Mouse (Mus musculus): Measurements from ENCODE around the gene Gde1.

Gene Gde1

DNA sequence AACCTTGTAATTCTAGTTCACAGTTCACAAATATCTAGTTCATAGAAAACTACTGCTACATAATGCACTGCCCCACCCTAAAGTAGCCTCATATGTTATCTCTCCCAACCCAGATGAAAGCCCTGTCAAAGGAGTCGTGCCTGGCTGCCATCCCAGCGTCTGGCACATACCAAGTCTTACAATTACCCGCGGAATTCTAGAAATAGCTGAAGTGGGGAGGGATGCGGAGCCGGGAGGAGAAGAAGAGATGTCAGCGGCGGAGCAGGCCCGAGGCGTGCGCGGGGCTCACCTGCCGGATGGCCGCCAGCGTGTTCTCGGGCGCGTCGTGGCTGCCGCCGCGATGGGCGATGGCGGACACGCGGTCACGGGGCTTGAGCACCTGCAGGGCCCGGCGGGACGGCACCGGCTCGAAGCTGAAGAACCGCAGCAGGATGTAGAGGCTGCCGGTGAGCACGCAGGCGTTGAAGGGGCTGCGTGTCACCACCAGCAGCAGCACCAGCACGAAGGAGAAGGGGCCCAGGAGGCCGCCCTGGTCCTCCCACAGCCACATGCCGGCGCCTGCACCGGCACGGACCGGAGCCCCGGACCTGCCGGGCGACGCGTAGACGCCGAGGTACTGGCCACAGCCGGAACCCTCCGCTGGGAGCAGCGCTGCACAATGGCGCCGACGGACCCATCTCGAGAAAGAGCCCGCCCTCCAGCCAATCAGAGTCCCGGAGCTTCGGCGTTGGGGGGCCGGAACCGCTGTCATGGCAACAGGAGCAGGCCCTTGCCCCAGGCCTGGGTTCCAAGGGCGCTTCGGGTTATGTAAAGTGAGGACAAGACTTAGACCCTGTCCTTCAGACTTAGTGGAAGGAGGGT lies at the start of gene Gde1:
Gde1 (minus strand) TSS at position 678 of the 861 bp plus-strand sequence.
- DNase-seq, result peak; percentile 97

DNA sequence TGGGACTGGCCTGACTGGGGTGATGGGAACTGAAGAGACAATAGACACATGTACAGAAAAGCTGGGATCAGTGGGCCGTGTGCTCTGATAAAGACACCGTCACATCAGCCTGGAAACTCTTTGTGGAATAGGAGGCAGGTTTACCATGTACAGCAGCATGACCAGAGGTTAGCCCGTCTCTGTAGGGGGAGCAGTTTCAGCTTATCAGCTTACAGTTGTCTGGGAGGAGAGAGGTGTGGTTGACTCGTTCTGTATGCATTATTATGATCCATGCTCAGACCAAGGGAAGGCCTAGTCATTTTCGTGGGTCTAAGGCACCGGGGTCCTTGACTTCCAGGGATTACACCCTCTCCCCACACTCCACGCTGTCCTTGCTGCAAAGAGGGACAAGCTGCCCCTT lies 46.0 kb upstream of the Gde1 start:
- no peak for DNase-seq

DNA sequence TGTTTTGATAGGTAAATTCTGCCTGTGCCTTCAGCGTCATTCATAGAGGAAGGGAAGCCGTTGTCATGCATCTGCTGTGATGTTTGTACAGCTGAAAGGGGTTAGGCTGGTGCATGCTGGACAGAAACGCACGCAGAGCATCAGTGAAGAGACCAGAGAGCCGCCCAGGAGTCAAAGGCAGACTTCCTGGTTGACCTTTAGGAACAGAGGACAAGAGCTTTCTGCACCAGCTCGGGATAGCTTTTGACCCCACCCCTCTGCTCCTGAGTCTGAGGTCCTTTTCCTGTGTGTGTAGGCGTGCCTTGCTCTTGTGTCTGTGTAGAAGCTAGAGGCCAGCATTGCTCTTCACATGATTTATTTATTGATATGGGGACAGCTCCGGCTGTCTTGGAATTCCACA lies 44.1 kb upstream of the Gde1 start:
- no peak for DNase-seq

DNA sequence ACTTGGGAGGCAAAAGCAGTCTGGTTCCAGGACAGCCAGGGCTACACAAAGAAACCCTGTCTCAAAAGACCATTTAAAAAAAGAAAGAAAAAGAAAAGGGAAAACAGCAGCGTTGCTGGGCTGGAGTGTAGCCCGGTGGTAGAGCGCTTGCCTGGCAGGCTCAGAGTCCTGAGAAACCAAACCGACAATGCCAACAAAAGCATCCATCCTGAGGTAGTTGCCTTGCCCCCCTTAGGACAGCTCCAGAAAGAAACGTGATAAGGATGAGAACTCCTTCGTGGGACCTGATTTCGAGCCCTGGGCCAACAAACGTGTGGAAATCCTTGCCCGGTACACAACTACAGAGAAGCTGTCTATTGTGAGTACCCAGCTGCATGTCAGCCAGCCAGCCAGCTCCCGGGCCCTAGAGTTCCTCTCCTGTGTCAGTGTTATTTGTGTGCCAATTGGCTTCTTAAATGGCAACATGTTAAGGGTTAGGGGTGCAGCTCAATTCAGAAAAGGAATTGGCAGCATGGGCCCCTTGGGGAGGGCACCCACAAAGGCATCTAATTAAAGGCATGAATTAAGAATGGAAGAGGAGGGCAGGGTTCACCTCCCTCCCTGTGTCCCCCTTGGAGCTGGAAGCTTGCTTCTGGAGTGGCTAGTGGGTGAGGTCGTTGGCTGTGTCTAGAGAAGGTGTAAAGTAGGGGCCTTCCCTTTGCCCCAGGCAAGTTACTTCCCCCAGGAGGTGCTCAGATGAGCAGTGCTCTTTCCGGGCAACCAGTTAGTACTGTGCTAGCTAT lies 42.5 kb upstream of the Gde1 start:
- no peak for DNase-seq

DNA sequence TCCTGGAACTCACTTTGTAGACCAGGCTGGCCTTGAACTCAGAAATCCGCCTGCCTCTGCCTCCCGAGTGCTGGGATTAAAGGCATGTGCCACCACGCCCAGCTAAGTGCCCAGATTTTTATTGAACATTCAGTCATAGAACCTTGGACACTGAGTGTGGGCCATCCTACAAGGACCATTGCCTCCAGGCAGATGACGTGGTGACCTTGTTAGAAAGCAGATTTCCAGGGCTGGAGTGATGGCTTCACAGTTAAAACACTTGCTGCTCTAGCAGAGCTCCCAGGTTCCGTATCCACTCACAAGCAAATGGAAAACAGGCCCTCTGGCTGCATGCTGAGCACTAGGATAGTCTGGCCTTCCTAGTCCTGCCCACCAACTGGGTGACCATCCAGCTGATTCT lies 39.2 kb upstream of the Gde1 start:
- DNase-seq, result no peak

DNA sequence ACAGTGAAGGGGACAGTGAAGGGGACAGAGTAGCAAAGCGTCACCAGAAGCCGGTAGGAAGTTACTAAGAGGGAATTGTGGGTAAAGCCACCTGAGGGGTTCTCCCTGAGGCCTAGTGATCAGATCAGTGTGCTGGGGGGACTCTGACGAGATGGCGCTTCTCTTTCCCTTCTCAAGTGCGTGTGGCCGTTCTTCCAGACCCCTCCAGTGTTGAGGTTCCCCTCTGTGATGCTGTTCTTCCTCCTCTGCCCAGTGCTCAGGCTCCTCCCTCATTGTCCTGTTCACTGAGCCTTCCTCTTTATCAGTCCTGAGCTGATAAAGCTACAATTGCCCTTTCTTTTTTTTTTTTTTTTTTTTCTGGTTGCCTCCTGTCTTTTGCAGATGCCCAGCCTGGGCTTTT lies 36.7 kb upstream of the Gde1 start:
- no peak for DNase-seq

DNA sequence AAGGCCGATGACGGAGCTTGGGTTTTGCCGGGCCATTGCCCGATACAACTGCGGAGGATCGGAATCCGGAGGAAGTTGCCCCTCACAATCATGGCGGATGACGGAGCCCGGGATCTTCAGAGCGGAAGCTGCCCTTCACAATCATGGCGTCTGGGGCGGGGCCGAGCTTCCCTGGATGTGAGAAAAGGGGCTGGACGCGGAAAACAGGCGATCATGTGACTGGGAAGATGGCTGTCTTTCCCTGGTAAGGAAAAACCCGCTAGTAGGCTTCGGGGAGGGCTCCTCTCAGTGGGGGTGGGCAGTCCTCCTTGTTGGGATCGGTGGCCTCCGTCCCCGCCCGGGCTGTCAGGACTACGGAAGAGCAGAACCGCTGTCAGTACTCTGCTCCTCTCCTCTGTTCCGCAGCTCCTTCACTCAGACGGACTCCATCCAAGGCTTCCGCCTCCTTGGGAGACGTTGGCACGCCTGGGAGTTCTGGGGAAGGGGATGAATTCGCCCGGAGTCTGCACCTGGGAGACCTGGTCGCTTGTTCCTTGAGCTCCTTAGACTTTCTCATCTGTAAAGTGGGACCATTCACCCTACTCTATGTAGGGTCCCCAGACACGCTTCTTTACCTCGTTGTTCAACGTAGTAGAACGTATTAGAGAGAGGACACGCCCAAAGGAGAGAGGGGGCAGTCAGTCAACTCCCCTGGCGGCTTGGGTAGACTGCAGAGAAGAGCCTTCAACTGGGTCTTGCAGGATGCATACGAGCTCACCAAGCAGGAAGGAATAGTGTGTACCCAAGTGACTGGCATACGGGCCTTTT lies 35.2 kb upstream of the Gde1 start:
- peak; percentile 94 for DNase-seq

DNA sequence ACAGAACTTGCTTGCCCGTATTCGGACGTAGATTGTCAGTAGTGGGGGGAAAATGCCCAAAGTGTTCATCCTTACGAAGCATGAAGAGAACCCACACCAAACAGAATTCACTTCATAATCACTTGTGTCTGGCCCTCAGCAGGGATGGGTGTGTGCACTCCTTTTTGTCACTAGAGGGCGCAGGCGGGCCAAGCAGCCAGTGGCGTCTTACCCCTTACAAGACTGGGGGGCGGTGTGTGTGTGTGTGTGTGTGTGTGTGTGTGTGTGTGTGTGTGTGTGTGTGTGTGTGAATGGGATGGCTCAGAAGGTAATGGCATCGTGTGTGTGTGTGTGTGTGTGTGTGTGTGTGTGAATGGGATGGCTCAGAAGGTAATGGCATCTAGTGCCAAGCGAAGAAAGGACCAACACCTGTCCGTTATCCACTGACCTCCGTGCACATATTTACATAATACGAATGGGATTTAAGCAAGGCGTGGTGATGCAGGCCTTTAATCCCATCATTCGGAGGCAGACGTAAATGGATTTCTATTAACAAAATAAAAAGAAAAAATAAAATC lies 34.5 kb upstream of the Gde1 start, which contains the start of gene Vps35l:
Vps35l (plus strand) TSS at position 252 of the 557 bp plus-strand sequence.
- DNase-seq, result peak; percentile 77

DNA sequence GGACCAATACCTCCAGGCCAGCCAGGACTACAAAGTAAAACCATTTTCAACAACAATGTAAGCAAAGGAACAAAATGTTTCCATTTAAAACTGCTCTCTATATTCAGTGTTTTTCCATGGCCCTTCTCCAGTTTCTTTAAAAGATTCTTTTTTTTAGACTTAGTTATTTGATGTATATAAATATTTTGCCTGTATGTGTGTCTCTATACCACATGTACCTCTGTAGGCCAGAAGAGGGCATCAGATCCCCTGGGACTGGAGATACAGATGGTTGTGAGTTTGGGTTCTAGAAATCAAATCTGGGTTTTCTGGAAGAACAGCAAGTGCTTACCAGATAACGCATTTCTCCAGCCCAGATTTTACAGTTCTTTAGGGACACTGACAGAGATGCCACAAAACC lies 33.2 kb upstream of the Gde1 start:
- no peak for DNase-seq

DNA sequence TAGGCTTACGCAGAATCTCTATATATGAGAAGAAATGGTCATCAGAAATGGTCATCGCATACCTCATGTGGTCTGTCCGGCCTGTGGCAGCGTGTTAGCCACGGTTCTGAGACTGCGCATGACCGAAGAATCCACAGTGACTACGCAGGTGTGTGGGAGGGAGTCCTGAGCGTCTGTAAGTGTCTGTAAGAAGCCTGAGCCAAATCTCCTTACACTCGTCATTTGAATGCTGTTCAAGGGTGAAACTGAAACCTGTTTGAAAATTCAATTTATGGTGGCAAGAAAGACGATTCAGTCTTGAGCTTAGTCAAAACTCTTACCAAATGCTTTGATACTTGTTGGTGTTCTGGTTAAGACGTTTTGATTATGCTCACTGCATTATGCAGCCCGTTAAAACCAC lies 27.6 kb upstream of the Gde1 start:
- no peak for DNase-seq

DNA sequence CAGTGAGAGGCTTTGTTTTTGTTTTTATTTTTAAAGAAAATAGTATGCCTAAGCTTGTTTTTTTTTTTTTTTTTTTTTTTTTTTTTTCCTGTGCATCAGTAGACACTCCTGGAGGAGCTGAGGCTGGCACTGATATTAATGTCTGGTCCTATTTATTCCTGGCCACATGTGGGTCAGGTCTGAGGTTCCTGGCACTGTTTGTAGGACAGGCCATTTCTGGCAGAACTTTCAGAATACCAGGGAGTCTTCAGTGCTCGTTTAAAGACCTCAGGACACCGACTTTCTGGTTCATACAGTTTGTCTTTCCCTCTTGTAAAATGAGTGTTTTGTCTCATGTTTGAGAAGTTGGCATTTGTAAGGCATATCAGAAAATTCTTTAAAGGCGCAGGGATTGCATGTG lies 26.2 kb upstream of the Gde1 start:
- no peak for DNase-seq

DNA sequence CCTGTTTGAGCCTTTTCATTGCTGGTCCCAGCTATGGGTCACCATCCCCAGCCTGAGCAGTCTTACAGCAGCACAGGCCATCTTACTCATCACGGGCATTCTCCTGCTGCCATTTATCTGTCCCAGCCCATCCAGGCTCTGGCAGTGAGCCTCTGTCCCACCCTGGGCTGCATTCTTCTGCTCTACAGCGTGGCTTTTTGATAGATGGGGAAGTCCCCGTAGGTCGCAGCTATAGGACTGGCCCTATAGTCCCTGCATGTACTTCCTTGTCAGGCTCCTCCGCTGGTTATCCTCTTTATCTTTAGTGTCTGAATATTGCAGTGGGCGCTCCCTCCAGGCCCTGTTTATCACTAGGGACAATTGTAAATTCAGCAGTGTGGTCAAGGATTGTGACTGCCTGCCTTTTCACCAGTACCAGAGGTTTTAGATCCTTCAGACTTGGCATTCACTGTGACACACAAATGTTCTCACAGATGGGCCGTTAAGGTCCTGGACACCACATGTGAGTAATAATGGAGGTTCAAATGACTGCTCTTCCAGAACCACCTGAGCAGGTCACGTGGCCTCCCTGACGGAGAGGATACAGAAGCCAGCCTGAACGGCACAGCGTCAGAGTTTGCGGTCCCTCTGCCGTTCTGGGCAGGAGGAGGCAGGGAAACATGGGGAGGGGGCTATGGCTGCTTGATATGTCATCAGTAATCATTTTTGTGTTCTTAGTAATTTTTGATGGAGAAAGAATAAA lies 23.4 kb upstream of the Gde1 start:
- DNase-seq, result no peak

DNA sequence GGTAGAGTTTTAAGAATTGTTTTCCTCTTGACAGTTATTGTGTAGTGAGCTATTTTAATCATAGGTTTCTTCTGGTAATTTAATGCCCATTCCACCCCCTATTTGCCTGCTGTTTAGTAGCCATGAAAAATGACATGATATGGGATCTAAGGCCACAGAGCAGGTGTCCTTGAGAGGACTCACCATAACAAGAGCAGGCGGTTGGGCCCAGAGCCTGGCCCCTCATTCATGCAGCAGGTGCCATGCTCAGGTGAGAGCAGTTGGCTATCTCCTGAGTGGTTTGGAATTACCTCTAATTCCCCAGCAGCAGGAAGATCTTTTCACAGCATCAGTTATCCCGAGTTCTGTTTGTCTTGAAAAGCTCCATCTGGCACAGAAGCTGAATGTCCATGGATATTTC lies 19.9 kb upstream of the Gde1 start:
- DNase-seq, result no peak

DNA sequence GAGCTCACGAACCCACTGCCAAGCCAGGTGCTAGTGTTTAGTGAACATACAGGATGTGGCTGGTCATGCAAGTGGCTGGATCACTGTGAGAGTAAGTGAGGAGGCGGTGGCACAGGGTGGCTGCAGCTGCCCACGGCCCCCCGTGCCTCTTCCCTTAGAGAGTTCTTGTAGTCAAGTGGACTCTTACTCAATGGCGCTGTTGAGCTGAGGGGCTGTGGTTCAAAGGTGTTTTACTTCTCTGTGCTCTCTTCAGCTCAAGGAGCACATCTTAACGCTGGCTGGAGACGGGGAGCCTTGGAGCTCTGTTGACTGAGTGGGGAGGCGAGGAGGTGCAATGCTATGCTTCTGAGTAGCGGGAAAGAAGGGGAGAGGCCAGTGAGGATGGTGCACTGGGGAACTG lies 18.3 kb upstream of the Gde1 start:
- no peak for DNase-seq

DNA sequence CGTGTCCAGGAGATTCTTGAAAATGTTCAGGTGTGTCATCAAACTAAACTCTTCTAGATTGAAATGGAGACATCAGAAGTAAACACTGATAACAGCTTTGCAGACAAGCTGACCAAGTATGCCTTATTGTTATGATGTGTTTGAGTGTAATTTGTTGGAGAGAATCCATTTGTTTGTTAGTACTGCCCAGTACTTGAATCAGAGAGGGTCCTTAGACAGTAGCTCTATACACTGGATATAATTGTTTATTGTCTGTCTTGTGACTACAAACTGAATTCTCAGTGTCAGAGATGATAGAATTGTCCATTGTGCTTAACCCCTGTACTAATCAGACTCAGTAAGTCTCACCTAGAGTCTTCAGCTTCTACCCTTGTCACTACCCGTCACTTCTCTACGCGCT lies 12.5 kb upstream of the Gde1 start:
- DNase-seq, result no peak

DNA sequence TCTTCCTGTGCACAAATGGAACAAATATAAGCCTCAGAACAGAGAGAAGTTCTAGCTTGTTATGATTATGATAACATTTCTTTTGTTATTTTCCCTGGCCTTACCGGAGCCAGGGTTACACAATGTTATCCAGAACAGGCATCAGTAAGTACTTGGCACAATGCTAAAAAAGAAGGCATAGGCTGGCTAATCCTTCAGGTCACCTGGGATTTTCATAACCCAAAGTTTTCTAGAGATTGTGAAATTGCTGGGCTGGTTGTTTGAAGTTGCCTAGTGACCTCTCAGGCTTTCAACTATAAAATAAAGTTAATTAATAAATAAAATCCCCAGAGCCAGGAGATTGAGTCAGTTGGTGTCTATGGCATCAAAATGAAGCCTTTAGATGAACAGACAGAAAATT lies 9.3 kb upstream of the Gde1 start:
- DNase-seq, result no peak

DNA sequence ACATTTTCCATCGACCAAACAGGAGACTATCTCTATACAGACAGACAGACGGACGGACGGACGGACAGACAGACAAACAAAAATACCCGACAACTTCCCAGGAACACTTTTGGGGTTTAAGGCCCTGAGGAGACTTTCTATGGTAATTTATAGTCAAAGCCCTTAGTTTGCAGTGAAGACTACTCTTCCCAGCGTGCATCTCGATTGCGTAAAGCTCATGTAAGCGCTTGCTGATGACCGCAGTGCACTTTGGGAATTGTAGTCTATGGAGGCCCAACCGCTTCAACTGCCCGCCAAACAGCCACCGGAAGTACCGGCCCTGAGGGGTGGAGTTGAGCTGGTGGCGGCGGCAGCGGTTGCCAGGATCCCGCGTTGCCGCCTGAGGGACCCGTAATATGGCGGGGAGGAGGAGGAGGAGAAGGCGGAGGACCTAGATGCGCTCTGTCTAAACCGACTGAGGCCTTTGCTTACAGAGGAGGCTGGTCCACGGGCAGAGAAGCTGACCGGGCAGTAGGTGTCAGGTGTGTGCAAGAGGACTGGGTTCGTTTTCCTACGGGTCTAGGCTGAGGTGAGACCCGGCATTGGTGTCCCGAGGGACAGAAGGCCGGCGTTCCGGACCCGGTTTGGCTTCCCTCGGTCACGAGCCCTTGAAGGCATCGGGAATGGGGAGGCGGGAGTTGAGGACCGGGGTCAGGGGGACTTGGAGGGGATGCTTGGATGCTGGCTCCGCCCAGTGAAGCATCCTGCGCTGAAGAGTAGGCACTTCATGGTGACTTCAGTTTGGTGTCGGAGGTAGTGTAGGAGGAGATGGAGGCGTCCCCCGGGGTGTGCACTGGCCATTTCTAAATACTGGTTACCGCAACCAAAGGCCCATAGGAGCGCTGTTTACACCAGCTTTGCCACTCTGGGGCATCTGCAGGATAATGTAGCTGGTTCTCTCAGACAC lies 6.9 kb upstream of the Gde1 start, which contains the start of gene Ccp110:
Ccp110 (plus strand) TSS at position 325 of the 946 bp plus-strand sequence.
- DNase-seq, result peak; percentile 96

DNA sequence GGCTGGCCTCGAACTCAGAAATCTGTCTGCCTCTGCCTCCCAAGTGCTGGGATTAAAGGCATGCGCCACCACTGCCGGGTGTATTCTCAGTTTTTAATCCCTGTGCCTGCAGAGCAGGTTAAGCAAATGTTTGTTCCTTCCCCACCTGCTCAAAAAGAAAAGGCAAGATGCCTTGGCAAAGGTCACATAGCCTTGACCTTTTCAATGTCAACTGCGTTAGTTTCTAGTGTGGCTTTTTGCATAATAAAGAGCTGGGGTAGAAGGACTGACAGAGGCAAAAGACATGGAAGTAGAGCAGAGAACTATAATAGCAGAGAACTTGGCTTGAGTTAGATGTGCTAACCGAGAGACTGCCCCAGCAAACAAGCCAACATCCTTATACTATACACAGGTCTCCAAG lies 5.2 kb upstream of the Gde1 start:
- DNase-seq, result no peak

DNA sequence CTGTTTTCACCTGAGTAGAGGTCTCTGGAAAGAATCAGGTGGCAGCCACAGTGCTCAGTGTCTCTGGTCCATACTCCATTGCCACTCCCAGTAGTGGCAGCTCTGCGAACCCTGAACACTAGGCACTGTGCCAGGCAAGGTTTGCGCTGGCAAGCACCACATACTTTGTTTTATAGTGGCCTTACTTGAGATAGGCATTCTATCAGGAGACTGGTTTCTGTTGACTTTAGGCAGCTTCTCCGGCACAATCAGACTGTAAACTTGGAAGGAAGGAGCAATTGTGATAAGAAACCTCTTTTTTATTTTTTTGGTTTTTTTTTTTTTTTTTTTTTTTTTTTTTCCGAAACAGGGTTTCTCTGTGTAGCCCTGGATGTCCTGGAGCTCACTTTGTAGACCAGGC lies 2.4 kb upstream of the Gde1 start:
- DNase-seq, result peak; percentile 64

DNA sequence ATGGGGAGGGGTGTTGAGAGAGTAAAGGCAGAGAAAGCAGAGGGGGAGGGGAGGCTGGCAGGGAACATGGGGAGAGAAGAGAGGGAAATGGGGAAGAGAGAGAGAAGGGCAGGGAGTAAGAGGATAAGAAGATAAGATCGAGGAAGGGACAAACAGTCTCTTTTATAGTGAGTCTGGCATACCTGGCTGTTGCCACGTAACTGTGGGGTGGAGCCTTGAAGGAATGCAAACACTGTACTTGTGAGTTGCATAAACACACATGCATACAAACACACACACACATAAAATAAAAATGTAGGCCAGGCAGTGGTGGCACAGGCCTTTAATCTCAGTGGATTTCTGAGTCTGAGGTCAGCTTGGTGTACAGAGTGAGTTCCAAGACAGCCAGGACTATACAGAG lies 1.6 kb upstream of the Gde1 start:
- no peak for DNase-seq

DNA sequence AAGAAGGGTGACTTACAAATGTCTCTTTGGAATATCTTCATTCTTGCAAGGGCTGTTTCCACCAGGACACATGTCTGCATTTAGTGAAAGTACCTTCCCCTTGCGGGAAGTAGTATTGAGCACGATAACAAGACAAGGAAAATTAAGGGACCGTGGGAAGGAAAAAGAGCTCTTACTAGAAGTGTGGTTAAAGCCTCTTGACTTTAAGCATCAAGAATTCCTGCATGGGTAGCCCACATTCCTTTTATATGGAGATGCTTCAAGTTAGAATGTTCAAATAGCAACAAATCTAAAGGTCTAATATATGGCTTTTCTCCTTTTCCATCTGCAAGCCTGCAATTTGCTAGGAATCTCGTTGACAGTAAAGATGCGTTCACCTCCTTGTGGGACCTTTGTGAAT lies 910 bp upstream of the Gde1 start:
- no peak for DNase-seq

Measured in kidney, adult 11 months (tissue).